Mouse (Mus musculus) bone marrow, adult 2 months (tissue): ENCODE results near the gene Serpinb6b.

Source experiments
- CTCF ChIP-seq: fragments of 200-500 bp; IDR thresholded peaks from 2 replicates; pipeline ENCODE4 v1.5.1; 2011; ENCODE audit warnings: low read length, control low read depth; ENCODE audit not compliant: control insufficient read depth, insufficient read depth
- POLR2A ChIP-seq: fragments of 200-500 bp; IDR thresholded peaks from 2 replicates; pipeline ENCODE4 v1.6.1; 2011; ENCODE audit warnings: low read depth, mild to moderate bottlenecking, control low read depth, low read length, borderline replicate concordance; ENCODE audit not compliant: control insufficient read depth

DNA sequence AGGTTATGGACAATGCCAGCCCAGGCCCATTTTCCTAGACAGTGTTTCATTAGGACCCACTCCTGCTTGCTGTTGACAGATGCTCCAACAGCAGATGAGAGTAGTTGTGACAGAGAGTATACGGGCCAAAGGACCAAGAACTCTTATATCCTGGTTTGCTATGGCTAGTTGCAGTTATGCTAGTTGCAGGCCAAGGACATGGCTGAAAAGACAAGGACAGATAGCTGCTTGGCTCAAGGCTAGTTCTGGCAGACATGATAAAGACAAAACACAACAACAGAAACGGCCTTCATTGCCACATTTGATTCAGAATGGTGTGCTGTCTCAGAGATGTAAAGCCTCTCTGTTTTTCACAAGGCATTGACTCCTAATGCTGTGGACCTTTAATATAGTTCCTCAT lies 10.7 kb downstream of the Serpinb6b start:
- TF ChIP-seq CTCF (no peak), POLR2A (no peak)
